In genomic region chr7:80339793-80340628, GRCm38 (mm10) we compare ENCODE assay signal across 8 mouse cellular contexts. TPM values are rescaled to one million over a fixed set of nuclear protein-coding genes. Genes with fewer than 3 reads are reported as not detected.
DNase-seq lines count a peak whose midpoint lies in the region; ATAC-seq and TF ChIP-seq lines count a peak whose summit lies in the region.

No protein-coding gene starts in this region.

- peak; percentile 97 for ATAC-seq in forebrain, embryonic 15.5 days (replicated peaks)
- peak; percentile 98 for ATAC-seq in lung, embryonic 14.5 days (ENCODE audit: insufficient read depth)

- peak; percentile 76 for TF ChIP-seq POLR2A in olfactory bulb, adult 2 months (IDR thresholded peaks at IDR 0.05; ENCODE audit: insufficient read depth, low read depth, low read length)
- TF ChIP-seq POLR2A in thymus, adult 2 months (IDR thresholded peaks at IDR 0.05; ENCODE audit: control insufficient read depth, extremely low read depth, insufficient read depth, low read length, poor library complexity), result peak; percentile 83

- 1% methylated on average over 45 of the region's 45 CpGs for WGBS in forebrain, embryonic 15.5 days
- under 1% methylated on average over 45 of the region's 45 CpGs for WGBS in lung, embryonic 14.5 days
- under 1% methylated on average over 45 of the region's 45 CpGs for WGBS in olfactory bulb, adult 2 months
- WGBS in thymus, adult 2 months, result under 1% methylated on average over 45 of the region's 45 CpGs

- H3K27me3 ChIP-seq in forebrain, embryonic 15.5 days, result no peaks in the 10 kb centered on the region
- no peaks in the 10 kb centered on the region for H3K27me3 ChIP-seq in lung, embryonic 14.5 days (ENCODE audit: insufficient read depth, low read length)
- no peaks in the 10 kb centered on the region for H3K27me3 ChIP-seq in thymus, adult 2 months (ENCODE audit: control insufficient read depth, insufficient read depth, low read length)

- H3K4me1 ChIP-seq in forebrain, embryonic 15.5 days, result peaks cover 41% of the 10 kb centered on the region
- 0 out of 2 replicates have a peak, but pooled peaks cover 13% of the 10 kb centered on the region for H3K4me1 ChIP-seq in lung, embryonic 14.5 days (ENCODE audit: insufficient read depth)
- peaks cover 37% of the 10 kb centered on the region for H3K4me1 ChIP-seq in olfactory bulb, adult 2 months (ENCODE audit: control insufficient read depth, insufficient read depth, low read length)
- peaks cover 19% of the 10 kb centered on the region for H3K4me1 ChIP-seq in thymus, adult 2 months (replicated peaks; ENCODE audit: control insufficient read depth, insufficient read depth, low read length)

- peak overlapping the region; percentile 92 for H3K27ac ChIP-seq in forebrain, embryonic 15.5 days (replicated peaks)
- peak overlapping the region; percentile 91 for H3K27ac ChIP-seq in layer of hippocampus, adult 2 months
- H3K27ac ChIP-seq in lung, embryonic 14.5 days (ENCODE audit: low read depth), result peak overlapping the region; percentile 92
- peak overlapping the region; percentile 91 for H3K27ac ChIP-seq in olfactory bulb, adult 2 months (ENCODE audit: insufficient read depth, low read depth, low read length)
- peak overlapping the region; percentile 75 for H3K27ac ChIP-seq in thymus, adult 2 months (ENCODE audit: control insufficient read depth, insufficient read depth, low read length)

- peak; percentile 92; the same call in 1 of the 2 replicates for TF ChIP-seq CTCF in layer of hippocampus, adult 2 months (conservative IDR thresholded peaks at IDR 0.05)
- TF ChIP-seq CTCF in lung, embryonic 14.5 days (IDR thresholded peaks at IDR 0.05; ENCODE audit: low read depth), result peak; percentile 89
- TF ChIP-seq CTCF in olfactory bulb, adult 2 months (IDR thresholded peaks at IDR 0.05; ENCODE audit: insufficient read depth, low read depth, low read length), result peak; percentile 54; the same call in 1 of the 2 replicates
- TF ChIP-seq CTCF in thymus, adult 2 months (IDR thresholded peaks at IDR 0.05; ENCODE audit: borderline replicate concordance, control insufficient read depth, extremely low read depth, insufficient read depth, low read length, poor library complexity), result peak; percentile 93

- DNase-seq in ES-CJ7 (ENCODE audit: low read depth, low spot score), result peak; percentile 98
- DNase-seq in cerebellum, adult 11 months, result peak; percentile 98
- DNase-seq in heart, postnatal 36 days, result peak; percentile 98
- peak; percentile 97 to 99 for DNase-seq in layer of hippocampus, adult 2 months (ENCODE audit: low spot score in 2 of 2)
- DNase-seq in lung, embryonic 14.5 days, result peak; percentile 100
- peak; percentile 98 for DNase-seq in thymus, adult 2 months

- intact Hi-C loops in heart, postnatal 36 days (cut with DNase I), result no loop called here

- H3K4me3 ChIP-seq in forebrain, embryonic 15.5 days, result peak overlapping the region; percentile 84
- H3K4me3 ChIP-seq in layer of hippocampus, adult 2 months, result peak overlapping the region; percentile 75
- H3K4me3 ChIP-seq in lung, embryonic 14.5 days (ENCODE audit: low read depth, low read length), result peak overlapping the region; percentile 62
- H3K4me3 ChIP-seq in olfactory bulb, adult 2 months (ENCODE audit: insufficient read depth, low read depth, low read length), result peak overlapping the region; percentile 96
- H3K4me3 ChIP-seq in thymus, adult 2 months (ENCODE audit: control insufficient read depth, insufficient read depth, low read length), result peak overlapping the region; percentile 76

- H3K36me3 ChIP-seq in forebrain, embryonic 15.5 days, result peaks cover 25% of the 10 kb centered on the region
- H3K36me3 ChIP-seq in lung, embryonic 14.5 days (ENCODE audit: insufficient read depth), result peaks cover 28% of the 10 kb centered on the region
- peaks cover 18% of the 10 kb centered on the region for H3K36me3 ChIP-seq in thymus, adult 2 months (ENCODE audit: control insufficient read depth, insufficient read depth, low read length)

- H3K9me3 ChIP-seq in forebrain, embryonic 15.5 days, result no peaks in the 10 kb centered on the region
- no peaks in the 10 kb centered on the region for H3K9me3 ChIP-seq in lung, embryonic 14.5 days (ENCODE audit: low read depth, low read length)

- H3K9ac ChIP-seq in forebrain, embryonic 15.5 days (replicated peaks), result peak overlapping the region; percentile 82
- H3K9ac ChIP-seq in lung, embryonic 14.5 days, result peak overlapping the region; percentile 66

- H3K4me2 ChIP-seq in forebrain, embryonic 15.5 days (replicated peaks), result peak overlapping the region; percentile 94
- H3K4me2 ChIP-seq in lung, embryonic 14.5 days, result peak overlapping the region; percentile 86

RNA-seq across cellular contexts. Expression of gene Unc45a, which starts 0.8 kb away (rescaled TPM):
- 48.2 and 54.3 TPM in 2 replicates for polyA plus RNA-seq in forebrain, embryonic 15.5 days (2015; fragmentation: Nextera tagmentation; extraction: Ambion mirVana)
- 10 to 100 TPM; 15.5 to 16.9 TPM for total RNA-seq in heart, postnatal 36 days (2021)
- total RNA-seq in layer of hippocampus, adult 2 months (2021), result 10 to 100 TPM; 38.0 to 40.9 TPM
- polyA plus RNA-seq in lung, embryonic 14.5 days (2014; fragmentation: Nextera tagmentation; extraction: Ambion mirVana), result 34.3 and 35.3 TPM in 2 replicates
- not detected in 2 replicates for polyA plus RNA-seq in olfactory bulb, adult 2 months (2012; ENCODE audit: insufficient read depth, insufficient read length, low replicate concordance, missing spikeins)
- polyA plus RNA-seq in thymus, adult 2 months (2012; rRNA removed), result 97.7 and 105 TPM in 2 replicates

RNA-seq across cellular contexts. Expression of gene Hddc3, which starts 2.9 kb away (rescaled TPM):
- 23.0 and 25.4 TPM in 2 replicates for polyA plus RNA-seq in forebrain, embryonic 15.5 days (2015; fragmentation: Nextera tagmentation; extraction: Ambion mirVana)
- total RNA-seq in heart, postnatal 36 days (2021), result 10 to 100 TPM; 36.1 to 36.4 TPM
- total RNA-seq in layer of hippocampus, adult 2 months (2021), result 10 to 100 TPM; 45.5 to 46.6 TPM
- 17.2 and 17.9 TPM in 2 replicates for polyA plus RNA-seq in lung, embryonic 14.5 days (2014; fragmentation: Nextera tagmentation; extraction: Ambion mirVana)
- polyA plus RNA-seq in olfactory bulb, adult 2 months (2012; ENCODE audit: insufficient read depth, insufficient read length, low replicate concordance, missing spikeins), result not detected in 2 replicates
- polyA plus RNA-seq in thymus, adult 2 months (2012; rRNA removed), result 22.9 and 24.9 TPM in 2 replicates

RNA-seq across cellular contexts. Expression of gene Rccd1, which starts 15.8 kb away (rescaled TPM):
- 13.5 and 14.6 TPM in 2 replicates for polyA plus RNA-seq in forebrain, embryonic 15.5 days (2015; fragmentation: Nextera tagmentation; extraction: Ambion mirVana)
- 1 to 10 TPM; 3.8 to 7.0 TPM for total RNA-seq in heart, postnatal 36 days (2021)
- total RNA-seq in layer of hippocampus, adult 2 months (2021), result 10 to 100 TPM; 15.3 to 19.8 TPM
- 11.0 and 12.0 TPM in 2 replicates for polyA plus RNA-seq in lung, embryonic 14.5 days (2014; fragmentation: Nextera tagmentation; extraction: Ambion mirVana)
- not detected in 2 replicates for polyA plus RNA-seq in olfactory bulb, adult 2 months (2012; ENCODE audit: insufficient read depth, insufficient read length, low replicate concordance, missing spikeins)
- 17.6 and 20.4 TPM in 2 replicates for polyA plus RNA-seq in thymus, adult 2 months (2012; rRNA removed)

RNA-seq across cellular contexts. Expression of gene Man2a2, which starts 31.2 kb away (rescaled TPM):
- polyA plus RNA-seq in forebrain, embryonic 15.5 days (2015; fragmentation: Nextera tagmentation; extraction: Ambion mirVana), result 19.2 and 20.3 TPM in 2 replicates
- 10 to 100 TPM; 60.0 to 62.9 TPM for total RNA-seq in heart, postnatal 36 days (2021)
- total RNA-seq in layer of hippocampus, adult 2 months (2021), result 100 to 1,000 TPM; 169 to 178 TPM
- 20.1 and 23.9 TPM in 2 replicates for polyA plus RNA-seq in lung, embryonic 14.5 days (2014; fragmentation: Nextera tagmentation; extraction: Ambion mirVana)
- 117 and 148 TPM in 2 replicates for polyA plus RNA-seq in olfactory bulb, adult 2 months (2012; ENCODE audit: insufficient read depth, insufficient read length, low replicate concordance, missing spikeins)
- polyA plus RNA-seq in thymus, adult 2 months (2012; rRNA removed), result 188 and 213 TPM in 2 replicates

RNA-seq across cellular contexts. Expression of gene Prc1, which starts 45.8 kb away (rescaled TPM):
- polyA plus RNA-seq in forebrain, embryonic 15.5 days (2015; fragmentation: Nextera tagmentation; extraction: Ambion mirVana), result 91.2 and 94.4 TPM in 2 replicates
- total RNA-seq in heart, postnatal 36 days (2021), result 1 to 10 TPM; 2.2 to 2.5 TPM
- total RNA-seq in layer of hippocampus, adult 2 months (2021), result 1 to 10 TPM; 1.2 to 2.7 TPM
- polyA plus RNA-seq in lung, embryonic 14.5 days (2014; fragmentation: Nextera tagmentation; extraction: Ambion mirVana), result 205 and 206 TPM in 2 replicates
- polyA plus RNA-seq in olfactory bulb, adult 2 months (2012; ENCODE audit: insufficient read depth, insufficient read length, low replicate concordance, missing spikeins), result not detected in 2 replicates
- polyA plus RNA-seq in thymus, adult 2 months (2012; rRNA removed), result 80.6 and 84.4 TPM in 2 replicates

Comparison
In these comparisons a context has a peak if more than half of its experiments do, and no peak if none do; other contexts are left out.
1. Peak in every context shown above with its lines: DNase-seq, ATAC-seq, H3K4me3 ChIP-seq and H3K27ac ChIP-seq.
2. RNA of gene Hddc3, which starts 2.9 kb away (polyA plus RNA-seq): 23.0 to 25.4 TPM in forebrain, embryonic 15.5 days, 22.9 to 24.9 TPM in thymus, adult 2 months and 17.2 to 17.9 TPM in lung, embryonic 14.5 days; not detected in olfactory bulb, adult 2 months; every median in the first group is over 10 times any median in the second.